ENCODE assay signal across 11 mouse cellular contexts in the genomic region with DNA sequence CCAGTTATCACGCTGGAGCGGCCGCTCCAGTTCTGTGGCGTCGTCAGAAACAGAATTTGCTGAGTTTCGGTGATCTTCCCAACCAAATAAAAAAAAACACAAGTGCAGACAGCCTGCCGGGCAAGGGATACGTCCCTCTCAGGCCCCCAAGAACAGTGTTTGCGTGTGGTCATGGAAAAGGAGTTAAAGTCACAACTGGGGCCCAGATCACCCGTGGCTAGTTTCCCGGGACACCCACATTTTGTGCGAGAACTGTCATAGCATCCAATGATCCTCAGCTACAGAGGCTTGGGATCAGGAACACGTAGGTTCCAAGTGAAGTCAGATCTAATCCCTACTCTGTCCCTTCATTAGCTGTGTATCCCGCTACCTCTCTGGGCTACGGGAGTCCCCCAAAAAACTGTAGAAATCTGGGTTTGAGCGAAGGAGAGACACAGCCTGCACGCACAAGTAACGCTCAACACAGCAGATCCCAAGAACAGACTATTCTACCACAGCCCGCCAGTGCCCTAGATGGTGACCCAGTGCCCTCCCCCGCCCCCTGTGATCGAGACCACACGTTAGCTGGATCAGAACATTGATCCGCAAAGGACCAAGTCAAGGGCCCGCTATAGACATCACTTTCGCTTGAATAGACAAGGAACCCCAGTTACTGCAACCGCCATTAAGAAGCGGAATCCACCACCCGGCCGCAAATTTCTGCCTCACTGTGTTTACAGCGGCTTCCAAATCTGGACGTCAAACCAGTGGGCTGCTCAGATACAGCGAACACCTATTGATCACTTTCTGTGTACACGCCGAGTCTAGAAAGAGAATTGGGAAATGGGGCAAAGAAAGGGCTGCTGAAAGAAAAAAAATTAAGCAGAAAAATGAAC. TPM values are rescaled to one million over a fixed set of nuclear protein-coding genes. Genes with fewer than 3 reads are reported as not detected.
DNase-seq lines count a peak whose midpoint lies in the region; ATAC-seq lines count a peak whose summit lies in the region.
"Had no signal": no experiment of that assay in that cellular context is flagged by ENCODE, and none has a peak within 500 bp of the region (broad histone marks: within the 10 kb centered on the region; RNA-seq: fewer than 3 reads in every experiment).

No protein-coding gene starts in this region.

- no peak overlapping the region for H3K9ac ChIP-seq in kidney, embryonic 14.5 days (ENCODE audit: low read depth, low read length)
- no peak overlapping the region for H3K9ac ChIP-seq in kidney, embryonic 15.5 days
- peak overlapping the region; percentile 80 for H3K9ac ChIP-seq in embryonic facial prominence, embryonic 13.5 days
- peak overlapping the region; percentile 54; the same call in 1 of the 2 replicates for H3K9ac ChIP-seq in limb, embryonic 12.5 days (replicated peaks)

- no peaks in the 10 kb centered on the region for H3K4me1 ChIP-seq in kidney, embryonic 14.5 days (ENCODE audit: control insufficient read depth, insufficient read depth, low read length)
- H3K4me1 ChIP-seq in kidney, embryonic 15.5 days, result peaks cover 17% of the 10 kb centered on the region
- H3K4me1 ChIP-seq in brown adipose tissue, adult 24 weeks (ENCODE audit: control insufficient read depth, insufficient read depth, insufficient read length, low read length), result peaks cover 2% of the 10 kb centered on the region; the same call in 1 of the 2 replicates
- H3K4me1 ChIP-seq in embryonic facial prominence, embryonic 13.5 days, result peaks cover 54% of the 10 kb centered on the region
- peaks cover 48% of the 10 kb centered on the region for H3K4me1 ChIP-seq in limb, embryonic 12.5 days (replicated peaks)

- peak overlapping the region; percentile 19 for H3K4me3 ChIP-seq in kidney, embryonic 14.5 days (ENCODE audit: low read length)
- H3K4me3 ChIP-seq in kidney, embryonic 15.5 days (replicated peaks), result no peak overlapping the region
- peak overlapping the region; percentile 43; the same call in 1 of the 2 replicates for H3K4me3 ChIP-seq in brown adipose tissue, adult 24 weeks (ENCODE audit: insufficient read depth, low read depth, low read length)
- H3K4me3 ChIP-seq in embryonic facial prominence, embryonic 13.5 days, result peak overlapping the region; percentile 92
- H3K4me3 ChIP-seq in limb, embryonic 12.5 days (replicated peaks), result peak overlapping the region; percentile 33

- WGBS in kidney, embryonic 14.5 days, result 3% methylated on average over 34 of the region's 34 CpGs
- WGBS in kidney, embryonic 15.5 days, result 3% methylated on average over 34 of the region's 34 CpGs
- 4% methylated on average over 34 of the region's 34 CpGs for WGBS in embryonic facial prominence, embryonic 13.5 days
- WGBS in limb, embryonic 12.5 days, result 4% methylated on average over 34 of the region's 34 CpGs

- H3K27me3 ChIP-seq in kidney, embryonic 14.5 days (ENCODE audit: control insufficient read depth, insufficient read depth, low read length), result peaks cover 96% of the 10 kb centered on the region
- peaks cover 99% of the 10 kb centered on the region for H3K27me3 ChIP-seq in kidney, embryonic 15.5 days
- H3K27me3 ChIP-seq in embryonic facial prominence, embryonic 13.5 days, result peaks cover 69% of the 10 kb centered on the region
- peaks cover 91% of the 10 kb centered on the region for H3K27me3 ChIP-seq in limb, embryonic 12.5 days

- no peak for ATAC-seq in kidney, embryonic 14.5 days (ENCODE audit: low FRiP score, low TSS enrichment)
- ATAC-seq in kidney, embryonic 15.5 days (replicated peaks; ENCODE audit: low FRiP score), result no peak
- ATAC-seq in embryonic facial prominence, embryonic 13.5 days (ENCODE audit: insufficient number of reproducible peaks, insufficient read depth, low FRiP score, low TSS enrichment, low read depth), result no peak
- ATAC-seq in limb, embryonic 12.5 days (ENCODE audit: insufficient number of reproducible peaks, insufficient read depth, low FRiP score, low TSS enrichment, low read depth), result no peak
- ATAC-seq: inflammation-experienced regulatory T-cells, adult 6 months had no signal

- no peaks in the 10 kb centered on the region for H3K9me3 ChIP-seq in kidney, embryonic 14.5 days (ENCODE audit: control insufficient read depth, low read length)
- H3K9me3 ChIP-seq in kidney, embryonic 15.5 days (replicated peaks), result no peaks in the 10 kb centered on the region
- no peaks in the 10 kb centered on the region for H3K9me3 ChIP-seq in embryonic facial prominence, embryonic 13.5 days
- H3K9me3 ChIP-seq in limb, embryonic 12.5 days, result no peaks in the 10 kb centered on the region

- no peaks in the 10 kb centered on the region for H3K36me3 ChIP-seq in kidney, embryonic 14.5 days (ENCODE audit: control insufficient read depth, insufficient read depth, low read length)
- H3K36me3 ChIP-seq in kidney, embryonic 15.5 days, result no peaks in the 10 kb centered on the region
- H3K36me3 ChIP-seq in embryonic facial prominence, embryonic 13.5 days, result peaks cover 26% of the 10 kb centered on the region
- H3K36me3 ChIP-seq in limb, embryonic 12.5 days, result no peaks in the 10 kb centered on the region

- no peak overlapping the region for H3K27ac ChIP-seq in kidney, embryonic 14.5 days (ENCODE audit: low read depth, low read length)
- H3K27ac ChIP-seq in kidney, embryonic 15.5 days, result no peak overlapping the region
- H3K27ac ChIP-seq in brown adipose tissue, adult 24 weeks (replicated peaks; ENCODE audit: low read depth, low read length), result no peak overlapping the region
- H3K27ac ChIP-seq in embryonic facial prominence, embryonic 13.5 days, result peak overlapping the region; percentile 94
- peak overlapping the region; percentile 65 for H3K27ac ChIP-seq in limb, embryonic 12.5 days
- H3K27ac ChIP-seq: macrophage had no signal

- no peak for DNase-seq in layer of hippocampus, adult 9-10 months (ENCODE audit: low spot score)
- no peak for DNase-seq in thymus, postnatal 25 days
- no peak for DNase-seq in frontal cortex, postnatal 36 days (ENCODE audit: low spot score in 2 of 2)
- DNase-seq: thymus, postnatal 14 days had no signal

- no peak overlapping the region for H3K4me2 ChIP-seq in kidney, embryonic 14.5 days (replicated peaks; ENCODE audit: low read depth, low read length)
- no peak overlapping the region for H3K4me2 ChIP-seq in kidney, embryonic 15.5 days
- H3K4me2 ChIP-seq in embryonic facial prominence, embryonic 13.5 days, result peak overlapping the region; percentile 75
- H3K4me2 ChIP-seq in limb, embryonic 12.5 days, result peak overlapping the region; percentile 55

RNA-seq across cellular contexts. Expression of a gene that starts 6.5 kb away (rescaled TPM):
- 2.6 and 3.1 TPM in 2 replicates for polyA plus RNA-seq in kidney, embryonic 14.5 days (2014; fragmentation: Nextera tagmentation; extraction: Ambion mirVana)
- 2.9 and 3.2 TPM in 2 replicates for polyA plus RNA-seq in kidney, embryonic 15.5 days (2015; fragmentation: Nextera tagmentation; extraction: Ambion mirVana)
- polyA plus RNA-seq in brown adipose tissue, adult 24 weeks (2012; ENCODE audit: insufficient read depth, insufficient read length, missing spikeins), result 1.8 and 2.9 TPM in 2 replicates
- polyA plus RNA-seq in embryonic facial prominence, embryonic 13.5 days (2015; fragmentation: Nextera tagmentation; extraction: Ambion mirVana), result 519 and 586 TPM in 2 replicates
- polyA plus RNA-seq in limb, embryonic 12.5 days (2016; fragmentation: Nextera tagmentation; extraction: Ambion mirVana), result 462 and 487 TPM in 2 replicates
- polyA plus RNA-seq: inflammation-experienced regulatory T-cells, adult 6 months; macrophage had no signal

Comparison
In these comparisons a context has a peak if more than half of its experiments do, and no peak if none do; other contexts are left out.
1. H3K27ac ChIP-seq: peak in embryonic facial prominence, embryonic 13.5 days (single experiment) and limb, embryonic 12.5 days (single experiment); none in kidney, embryonic 14.5 days (single experiment), kidney, embryonic 15.5 days (single experiment) and brown adipose tissue, adult 24 weeks (single experiment).
2. H3K4me2 ChIP-seq: peak in embryonic facial prominence, embryonic 13.5 days (single experiment) and limb, embryonic 12.5 days (single experiment); none in kidney, embryonic 14.5 days (single experiment) and kidney, embryonic 15.5 days (single experiment).
3. H3K9ac ChIP-seq: peak in embryonic facial prominence, embryonic 13.5 days (single experiment) and limb, embryonic 12.5 days (single experiment); none in kidney, embryonic 14.5 days (single experiment) and kidney, embryonic 15.5 days (single experiment).
4. RNA of a gene that starts 6.5 kb away (polyA plus RNA-seq): 519 to 586 TPM in embryonic facial prominence, embryonic 13.5 days and 462 to 487 TPM in limb, embryonic 12.5 days; 2.9 to 3.2 TPM in kidney, embryonic 15.5 days, 1.8 to 2.9 TPM in brown adipose tissue, adult 24 weeks and 2.6 to 3.1 TPM in kidney, embryonic 14.5 days; every median in the first group is over 100 times any median in the second.